Mouse (Mus musculus): ENCODE results near the gene Hist2h2aa1.
"Not testable (repeated sequence)": the region's sequence is repeated elsewhere in the genome, so short reads cannot be mapped to it uniquely, and the experiment has no call there.

Hist2h2aa1 gene

DNA sequence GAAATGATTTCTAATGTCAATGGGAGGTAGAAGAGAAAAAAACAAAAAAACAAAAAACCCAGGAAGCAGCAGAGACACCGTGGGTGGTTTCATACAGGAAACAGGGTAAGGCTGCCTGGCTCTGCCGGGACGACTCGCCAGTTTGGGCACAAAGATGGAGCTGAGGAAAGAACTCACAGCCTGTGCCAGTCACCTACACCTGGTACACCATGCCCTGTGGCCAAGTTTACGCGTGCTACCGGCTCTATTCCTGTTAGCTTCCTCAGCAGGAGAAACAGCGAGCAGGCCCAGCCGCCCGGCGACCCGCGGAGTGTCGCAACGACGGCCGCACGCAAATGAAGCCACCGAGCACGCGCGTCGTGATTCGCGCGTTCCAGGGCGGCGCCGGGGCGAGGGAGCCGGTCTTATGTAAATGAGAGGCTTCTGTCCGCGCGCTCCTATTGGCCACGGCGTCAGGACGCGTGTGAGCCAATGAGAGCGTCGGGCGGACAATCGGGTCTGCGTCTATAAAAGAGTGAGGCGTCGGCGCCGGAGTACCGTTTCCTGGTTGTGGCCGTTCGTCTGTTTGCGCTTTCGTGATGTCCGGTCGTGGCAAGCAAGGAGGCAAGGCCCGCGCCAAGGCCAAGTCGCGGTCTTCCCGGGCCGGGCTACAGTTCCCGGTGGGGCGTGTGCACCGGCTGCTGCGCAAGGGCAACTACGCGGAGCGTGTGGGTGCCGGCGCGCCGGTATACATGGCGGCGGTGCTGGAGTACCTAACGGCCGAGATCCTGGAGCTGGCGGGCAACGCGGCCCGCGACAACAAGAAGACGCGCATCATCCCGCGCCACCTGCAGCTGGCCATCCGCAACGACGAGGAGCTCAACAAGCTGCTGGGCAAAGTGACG, at the start of gene Hist2h2aa1:
Gene Hist2h2aa1, plus strand, starts transcription at position 495 of the 884 bp plus-strand sequence.
- peak; percentile 90 for DNase-seq

DNA sequence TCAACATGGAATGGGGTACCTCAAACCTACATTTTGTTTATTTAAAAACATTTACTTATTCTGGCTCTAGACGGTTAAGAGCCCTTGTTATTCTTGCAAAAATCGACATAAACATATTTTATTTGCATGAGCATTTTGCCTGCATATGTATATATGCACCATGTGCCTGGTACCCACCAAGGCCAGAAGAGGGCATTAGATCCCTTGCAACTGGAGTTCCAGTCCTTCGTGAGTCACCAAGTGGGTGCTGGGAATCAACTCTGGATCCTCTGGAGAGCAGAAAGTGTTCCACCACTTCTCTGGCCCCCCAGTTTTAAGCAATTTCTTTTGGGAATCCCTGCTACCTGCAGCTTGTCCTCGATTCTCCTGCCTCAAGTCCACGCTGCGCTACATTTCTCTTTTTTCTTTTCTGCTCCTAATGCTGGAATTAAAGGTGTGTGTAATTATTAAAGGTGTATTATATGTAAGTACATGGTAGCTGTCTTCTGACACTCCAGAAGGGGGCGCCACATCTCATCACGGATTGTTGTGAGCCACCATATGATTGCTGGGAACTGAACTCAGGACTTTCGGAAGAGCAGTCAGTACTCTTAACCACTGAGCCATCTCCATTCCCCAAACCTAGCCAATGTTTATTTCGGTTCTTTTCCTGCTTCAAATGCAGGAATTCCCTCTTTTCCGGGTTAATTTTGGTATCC, 49.5 kb upstream of the Hist2h2aa1 start:
- DNase-seq = no peak

DNA sequence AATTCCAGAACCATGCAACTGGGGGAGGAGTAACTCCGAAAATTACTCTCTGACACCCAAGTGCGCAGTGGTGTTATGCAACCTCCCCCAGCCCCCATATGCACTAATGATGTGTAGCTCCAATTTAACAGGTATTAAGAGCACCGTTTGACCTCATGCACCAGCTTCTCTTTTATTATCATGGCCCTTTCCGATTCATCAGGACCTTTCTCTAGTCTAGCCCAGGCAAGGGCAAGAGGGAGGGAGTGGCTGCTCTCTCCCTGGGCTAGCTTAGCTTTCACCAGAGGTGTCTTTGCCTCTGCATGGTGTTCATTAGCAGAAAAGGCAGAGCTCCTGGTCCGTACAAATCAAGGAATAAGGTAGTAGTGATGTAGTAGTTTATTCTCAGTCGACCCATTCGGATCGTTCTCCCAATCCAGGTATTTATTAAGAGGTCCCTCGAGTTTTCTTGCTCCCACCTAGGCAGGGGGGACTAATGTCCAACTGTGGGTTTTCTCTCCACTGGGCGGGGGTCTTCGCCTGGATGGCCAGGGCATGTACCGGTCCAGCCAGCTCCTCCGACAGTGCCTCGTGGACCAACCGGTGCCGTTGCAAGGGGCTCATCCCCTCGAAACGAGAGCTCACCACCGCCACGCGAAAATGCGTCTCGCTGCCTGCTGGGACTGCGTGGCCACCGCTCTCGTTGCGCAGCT, 48.7 kb upstream of the Hist2h2aa1 start:
- no peak for DNase-seq

DNA sequence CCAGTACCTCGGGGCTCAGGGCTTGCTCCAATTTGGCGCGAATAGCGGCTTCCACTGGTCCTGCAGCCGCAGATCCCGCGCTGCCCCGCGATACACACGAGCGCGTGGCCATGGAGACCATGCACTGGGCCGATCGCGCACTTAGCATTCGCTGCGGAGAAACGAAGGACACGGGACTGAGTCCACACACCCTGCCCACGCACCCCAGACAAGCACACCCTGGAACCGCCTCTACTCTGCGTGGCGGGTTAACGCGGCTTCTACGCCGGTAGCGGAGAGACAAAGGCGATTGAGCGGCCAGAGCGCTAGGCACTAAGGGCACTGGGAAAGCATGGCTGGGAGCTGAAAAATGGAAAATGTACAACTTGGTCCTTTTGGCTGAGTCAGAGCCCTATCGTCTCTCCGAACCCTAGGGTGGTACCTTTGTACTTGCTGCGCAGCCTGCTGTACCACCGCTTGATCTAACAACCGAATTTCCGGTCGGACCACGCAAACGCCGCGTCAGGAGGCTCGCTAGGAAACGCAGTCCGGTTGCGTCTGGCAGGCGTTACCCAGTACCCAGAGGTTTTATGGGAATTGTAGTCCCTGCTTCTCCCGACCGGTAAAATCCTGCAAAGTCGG, 48.1 kb upstream of the Hist2h2aa1 start:
- peak; percentile 92 for DNase-seq

DNA sequence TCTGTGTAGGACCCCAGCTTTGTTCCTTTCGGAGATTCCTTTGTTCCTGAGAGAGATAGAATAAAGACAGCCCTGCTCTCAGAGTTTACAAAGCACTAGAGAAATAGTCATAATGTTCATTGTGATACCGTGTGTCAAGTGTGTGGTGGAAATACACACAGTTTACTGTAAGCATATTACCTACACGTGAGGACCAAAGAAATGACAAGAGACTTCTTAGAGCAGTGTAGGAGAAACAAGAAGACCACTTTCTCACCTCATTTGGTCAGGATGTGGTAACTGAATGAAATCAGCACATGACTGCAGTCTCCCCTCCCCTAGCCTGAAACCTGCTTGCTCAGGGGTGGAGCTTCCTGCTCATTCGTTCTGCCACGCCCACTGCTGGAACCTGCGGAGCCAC, 47.1 kb upstream of the Hist2h2aa1 start:
- no peak for DNase-seq

DNA sequence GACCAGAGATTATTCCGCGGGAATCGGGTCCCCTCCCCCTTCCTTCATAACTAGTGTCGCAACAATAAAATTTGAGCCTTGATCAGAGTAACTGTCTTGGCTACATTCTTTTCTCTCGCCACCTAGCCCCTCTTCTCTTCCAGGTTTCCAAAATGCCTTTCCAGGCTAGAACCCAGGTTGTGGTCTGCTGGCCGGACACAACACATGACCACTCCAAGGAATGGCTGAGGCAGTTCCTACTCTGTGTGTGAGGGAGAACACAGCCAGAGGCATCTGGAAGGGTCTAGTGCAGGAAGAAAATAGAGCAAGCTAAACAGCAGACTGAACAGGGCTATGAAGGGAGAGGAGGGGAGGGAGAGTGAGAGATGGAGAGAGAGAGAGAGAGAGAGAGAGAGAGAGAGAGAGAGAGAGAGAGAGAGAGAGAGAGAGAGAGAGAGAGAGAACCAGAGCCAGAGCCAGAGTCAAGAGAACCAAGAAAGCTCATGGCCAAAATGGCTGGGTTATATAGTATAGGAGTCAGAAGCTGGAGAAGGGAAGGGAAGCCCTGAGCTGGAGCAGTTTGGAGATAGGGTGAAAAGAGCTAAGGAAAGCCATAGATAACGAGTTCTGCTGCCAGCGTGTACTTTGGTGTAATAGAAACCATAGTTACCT, 46.6 kb upstream of the Hist2h2aa1 start:
- DNase-seq = not testable (repeated sequence)

DNA sequence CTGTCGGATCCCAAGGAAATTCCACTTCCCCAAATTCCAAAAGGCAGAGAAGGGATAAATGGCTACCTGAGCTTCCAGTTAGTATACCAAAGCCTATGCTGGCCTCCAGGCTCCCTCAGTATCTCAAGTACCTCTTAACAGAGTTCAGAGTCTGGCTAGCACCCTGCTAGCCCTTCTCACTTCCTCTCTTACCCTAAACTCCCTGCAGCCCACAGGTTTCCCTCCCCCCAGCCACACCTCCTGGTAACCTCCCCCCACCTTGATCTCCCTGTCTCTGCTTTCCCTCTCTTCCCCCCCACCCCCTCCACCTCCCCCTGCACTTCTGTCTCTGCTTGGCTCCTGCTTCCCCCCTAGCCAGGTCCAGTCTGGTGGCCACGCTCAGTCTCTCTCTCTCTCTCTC, 45.6 kb upstream of the Hist2h2aa1 start:
- no peak for DNase-seq

DNA sequence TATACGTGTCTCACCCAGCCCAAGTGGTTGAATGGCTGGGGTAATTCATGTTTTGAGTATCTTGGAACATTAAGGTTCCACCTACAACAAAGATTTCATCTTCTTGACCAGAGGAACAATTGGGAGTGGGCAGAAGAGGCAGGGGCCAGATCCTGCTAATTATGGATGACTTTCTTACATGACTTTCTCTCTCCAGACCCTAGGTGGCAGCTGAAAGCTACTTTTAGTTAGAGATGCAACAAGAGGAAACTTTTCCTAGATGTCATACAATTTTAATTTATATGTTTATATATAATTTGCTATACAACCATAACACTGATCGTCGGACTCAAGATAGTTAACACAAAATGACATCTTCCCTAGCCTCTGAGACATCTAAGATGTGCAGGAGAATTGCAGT, 37.5 kb upstream of the Hist2h2aa1 start:
- no peak for DNase-seq

DNA sequence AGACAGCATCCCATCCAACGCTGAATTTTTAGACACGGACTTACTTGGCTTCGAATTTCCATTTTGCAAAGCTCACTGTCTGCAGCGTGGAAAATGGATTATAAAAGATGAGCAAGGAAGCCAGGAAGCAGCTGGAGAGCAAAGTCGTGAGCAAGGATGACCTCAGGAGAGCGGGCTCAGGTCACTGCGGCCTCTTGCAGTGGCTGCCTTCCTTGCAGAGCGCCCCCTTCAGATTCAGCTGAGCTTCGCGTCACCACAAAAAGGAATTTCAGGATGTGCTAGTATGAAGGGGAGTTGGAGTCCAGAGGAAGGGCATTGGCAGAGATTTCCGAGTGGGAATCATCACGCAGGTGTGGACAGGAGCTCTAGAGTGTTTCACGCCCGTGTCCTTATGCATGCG, 36.1 kb upstream of the Hist2h2aa1 start:
- DNase-seq = no peak

DNA sequence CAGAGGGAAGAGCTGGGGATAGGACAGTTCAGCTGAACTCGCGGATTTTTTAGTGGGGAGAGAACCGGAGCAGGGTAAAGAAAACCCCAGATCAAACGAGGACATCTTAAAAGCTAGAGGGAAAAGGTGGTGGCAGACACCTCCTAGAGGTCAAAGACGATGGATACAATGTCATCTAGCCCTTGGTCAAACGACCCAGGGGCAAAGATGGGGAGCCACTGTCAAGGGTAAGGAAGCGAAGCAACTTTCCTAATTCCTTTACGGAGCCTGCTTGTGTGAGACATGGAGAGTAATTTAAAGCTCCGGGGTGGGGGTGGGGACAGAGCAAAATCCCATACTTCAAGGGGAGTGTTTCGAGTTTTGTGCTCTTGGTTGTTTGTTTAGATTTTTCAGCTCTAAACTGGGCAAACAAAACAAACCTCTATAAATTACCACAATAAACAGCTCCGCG, 26.1 kb upstream of the Hist2h2aa1 start:
- peak; percentile 40 for DNase-seq

DNA sequence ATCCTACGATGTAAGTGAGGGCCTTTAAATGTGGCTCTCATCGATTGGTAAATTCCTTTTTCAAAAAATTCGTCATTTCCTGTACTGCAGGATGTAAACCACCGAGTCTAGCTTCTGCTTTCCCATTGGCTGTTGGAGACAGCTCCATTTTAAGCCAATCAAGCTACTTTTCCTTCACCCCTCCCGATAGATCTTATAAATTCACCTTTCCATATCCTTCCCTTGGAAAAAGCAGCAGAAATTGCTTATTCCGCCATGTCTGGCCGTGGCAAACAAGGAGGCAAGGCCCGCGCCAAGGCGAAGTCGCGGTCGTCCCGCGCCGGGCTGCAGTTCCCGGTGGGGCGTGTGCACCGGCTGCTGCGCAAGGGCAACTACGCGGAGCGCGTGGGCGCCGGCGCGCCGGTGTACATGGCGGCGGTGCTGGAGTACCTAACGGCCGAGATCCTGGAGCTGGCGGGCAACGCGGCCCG, 25.6 kb upstream of the Hist2h2aa1 start, which contains the start of the genes Bola1 and Hist2h2ab:
Gene Bola1, minus strand, starts transcription at position 49 of the 470 bp plus-strand sequence.
Gene Hist2h2ab, plus strand, starts transcription at position 205 of the 470 bp plus-strand sequence.
- peak; percentile 83 for DNase-seq

DNA sequence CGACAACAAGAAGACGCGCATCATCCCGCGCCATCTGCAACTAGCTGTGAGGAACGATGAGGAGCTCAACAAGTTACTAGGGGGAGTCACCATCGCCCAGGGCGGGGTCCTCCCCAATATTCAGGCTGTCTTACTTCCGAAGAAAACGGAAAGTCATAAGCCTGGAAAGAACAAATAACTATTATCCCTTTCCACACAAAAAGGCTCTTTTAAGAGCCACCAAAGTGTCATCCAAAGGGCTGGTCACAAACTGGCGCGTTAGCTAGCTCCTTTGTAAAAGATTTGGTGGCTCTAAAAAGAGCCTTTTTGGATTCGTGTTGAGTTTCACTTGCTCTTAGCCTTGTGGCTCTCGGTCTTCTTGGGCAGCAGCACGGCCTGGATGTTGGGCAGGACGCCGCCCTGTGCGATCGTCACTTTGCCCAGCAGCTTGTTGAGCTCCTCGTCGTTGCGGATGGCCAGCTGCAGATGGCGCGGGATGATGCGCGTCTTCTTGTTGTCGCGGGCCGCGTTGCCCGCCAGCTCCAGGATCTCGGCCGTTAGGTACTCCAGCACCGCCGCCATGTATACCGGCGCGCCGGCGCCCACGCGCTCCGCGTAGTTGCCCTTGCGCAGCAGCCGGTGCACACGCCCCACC, 25.0 kb upstream of the Hist2h2aa1 start:
- not testable (repeated sequence) for DNase-seq

DNA sequence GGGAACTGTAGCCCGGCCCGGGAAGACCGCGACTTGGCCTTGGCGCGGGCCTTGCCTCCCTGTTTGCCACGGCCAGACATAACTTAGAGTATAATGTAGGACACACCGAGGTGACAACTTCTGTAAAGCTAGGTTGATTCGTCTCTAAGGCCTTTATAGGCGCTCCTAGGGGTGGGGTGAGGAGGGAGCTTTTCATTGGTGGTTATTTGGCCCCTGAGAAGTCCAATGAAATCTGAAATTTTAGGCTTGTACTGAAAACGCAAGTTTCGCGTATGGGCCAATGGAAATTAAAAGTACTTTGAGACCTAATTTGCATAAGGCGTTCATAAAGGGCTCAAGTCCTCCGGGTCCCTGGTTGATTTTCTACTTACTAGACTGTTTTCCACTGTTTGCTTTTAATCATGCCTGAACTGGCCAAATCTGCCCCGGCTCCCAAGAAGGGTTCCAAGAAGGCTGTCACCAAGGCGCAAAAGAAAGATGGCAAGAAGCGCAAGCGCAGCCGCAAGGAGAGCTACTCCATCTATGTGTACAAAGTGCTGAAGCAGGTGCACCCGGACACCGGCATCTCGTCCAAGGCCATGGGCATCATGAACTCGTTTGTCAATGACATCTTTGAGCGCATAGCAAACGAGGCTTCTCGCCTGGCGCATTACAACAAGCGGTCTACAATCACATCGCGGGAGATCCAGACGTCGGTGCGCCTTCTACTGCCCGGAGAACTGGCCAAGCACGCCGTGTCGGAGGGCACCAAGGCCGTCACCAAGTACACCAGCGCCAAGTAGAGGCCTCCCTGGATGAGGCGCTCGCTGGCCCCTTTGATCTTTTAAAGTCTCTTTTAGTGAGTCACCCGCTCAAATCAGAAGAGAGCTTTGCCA, 24.3 kb upstream of the Hist2h2aa1 start, which contains the start of the genes Hist2h2ac and Hist2h2be:
Gene Hist2h2ac, minus strand, starts transcription at position 116 of the 875 bp plus-strand sequence.
Gene Hist2h2be, plus strand, starts transcription at position 355 of the 875 bp plus-strand sequence.
- peak; percentile 92 for DNase-seq

DNA sequence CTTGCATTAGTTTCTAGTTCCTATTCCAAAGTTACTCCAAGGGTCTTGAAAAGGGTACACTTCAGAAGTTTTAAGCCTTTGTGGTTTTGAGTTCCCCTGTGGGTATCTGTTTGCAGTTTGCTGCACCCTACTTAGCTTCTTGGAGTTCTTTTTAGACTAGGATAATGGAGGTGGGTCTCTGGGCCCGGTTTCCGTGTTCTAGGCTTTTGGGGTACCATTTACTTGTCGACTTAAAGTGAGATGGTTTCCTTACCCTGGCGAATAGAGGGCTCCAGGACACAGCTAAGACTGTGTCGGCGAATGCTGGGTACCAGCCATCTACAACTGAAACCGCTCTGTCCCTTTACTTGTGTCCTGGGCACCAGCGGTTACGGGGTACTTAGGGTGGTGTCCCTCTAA, 23.7 kb upstream of the Hist2h2aa1 start:
- DNase-seq = no peak

DNA sequence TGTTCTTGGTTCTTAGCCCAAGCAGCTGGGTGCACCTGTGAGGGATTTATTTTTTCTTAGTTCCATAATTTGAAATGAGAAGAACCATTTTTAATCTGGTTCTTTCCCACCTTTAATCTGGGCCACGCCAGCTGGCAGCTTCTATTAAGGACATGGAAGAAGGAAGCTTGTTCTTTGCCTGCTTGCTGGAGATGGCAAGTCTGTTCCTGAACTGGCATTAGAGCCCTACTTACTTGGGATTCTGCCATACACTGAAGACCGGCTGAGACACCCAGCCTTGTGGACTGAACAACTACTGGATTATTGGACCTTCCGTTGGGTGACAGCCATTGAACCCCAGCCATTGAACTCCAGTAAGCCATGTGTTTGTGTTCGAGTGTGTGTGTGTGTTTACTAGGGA, 22.5 kb upstream of the Hist2h2aa1 start:
- DNase-seq = no peak

DNA sequence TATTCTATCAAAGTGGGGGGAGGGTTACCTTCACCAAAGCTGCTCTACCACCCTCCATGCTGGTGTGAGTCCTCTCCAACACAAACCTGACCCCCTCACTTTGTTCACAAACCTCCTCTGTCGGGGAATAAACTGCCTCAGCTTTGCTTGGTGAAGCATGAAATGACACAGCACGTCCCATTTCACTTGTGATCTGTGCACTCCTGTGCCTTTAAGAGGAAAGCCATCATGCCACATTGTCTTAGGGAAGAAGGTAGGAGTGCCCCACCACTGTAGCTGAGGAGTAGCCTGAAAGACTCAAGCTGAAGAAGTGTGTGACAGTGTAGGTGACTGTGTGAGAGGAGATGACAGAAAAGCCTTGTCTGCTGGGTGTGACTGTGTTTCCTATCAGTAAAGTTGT, 19.9 kb upstream of the Hist2h2aa1 start:
- no peak for DNase-seq

DNA sequence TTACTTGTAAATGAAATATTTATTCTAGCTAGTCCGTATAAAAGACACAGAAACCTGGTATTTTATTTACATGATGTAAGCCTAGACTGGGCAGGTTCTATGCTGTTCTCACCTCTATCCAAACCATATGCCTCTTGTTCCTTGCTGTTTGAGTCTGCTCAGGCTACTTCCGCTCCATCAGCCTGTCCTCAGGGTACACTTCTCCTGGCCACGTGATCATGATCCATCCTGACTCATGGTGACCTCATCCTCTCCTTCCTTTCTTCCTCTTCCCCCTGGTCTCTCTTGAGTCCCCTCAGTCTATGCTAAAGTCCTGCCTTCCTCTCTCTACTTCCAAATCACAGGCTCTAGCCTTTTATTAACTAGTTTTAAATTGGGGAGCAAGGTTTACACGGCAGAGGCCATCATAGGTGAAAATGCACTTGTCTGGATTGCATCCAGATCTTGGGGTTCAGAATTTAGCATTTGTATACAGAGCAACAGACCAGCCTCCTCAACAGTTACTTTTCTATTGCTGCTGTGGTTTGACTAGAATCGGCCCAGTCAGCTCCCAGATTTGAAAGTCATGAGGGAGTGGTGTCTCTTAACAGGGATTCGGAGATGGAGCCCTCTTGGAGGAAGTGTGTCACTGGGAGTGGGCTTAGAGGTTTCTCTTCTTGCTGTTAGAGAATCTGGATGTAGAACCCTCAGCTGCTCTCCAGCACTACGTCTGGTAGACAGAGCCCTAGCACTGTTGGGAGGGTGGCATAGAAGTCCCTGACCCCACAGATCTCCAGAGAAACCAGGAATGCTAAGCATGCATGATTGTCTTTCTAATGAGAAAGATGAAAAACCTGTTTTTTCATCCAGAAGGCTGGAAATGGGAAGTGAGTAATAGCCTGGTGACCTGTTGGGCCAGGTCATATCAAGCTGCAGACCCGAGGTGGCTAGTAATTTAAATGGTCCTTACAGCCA, 18.3 kb upstream of the Hist2h2aa1 start:
- DNase-seq = no peak

DNA sequence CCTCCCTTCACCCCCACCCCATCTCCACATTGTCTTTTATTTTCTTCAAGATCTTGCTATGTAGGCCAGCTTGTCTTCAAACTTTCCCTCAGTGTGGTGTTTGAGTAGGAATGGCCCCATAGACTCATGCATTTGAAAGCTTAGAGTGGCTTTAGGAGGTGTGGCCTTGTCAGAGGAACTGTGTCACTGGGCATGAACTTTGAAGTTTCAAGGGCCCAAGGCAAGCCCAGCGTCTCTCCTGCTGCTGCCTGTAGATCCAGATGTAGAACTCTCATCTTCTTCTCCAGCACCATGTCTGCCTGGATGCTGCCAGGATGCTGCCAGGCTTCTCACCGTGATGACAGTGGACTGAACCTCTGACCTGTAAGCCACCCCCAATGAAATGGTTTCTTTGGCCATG, 16.5 kb upstream of the Hist2h2aa1 start:
- no peak for DNase-seq

DNA sequence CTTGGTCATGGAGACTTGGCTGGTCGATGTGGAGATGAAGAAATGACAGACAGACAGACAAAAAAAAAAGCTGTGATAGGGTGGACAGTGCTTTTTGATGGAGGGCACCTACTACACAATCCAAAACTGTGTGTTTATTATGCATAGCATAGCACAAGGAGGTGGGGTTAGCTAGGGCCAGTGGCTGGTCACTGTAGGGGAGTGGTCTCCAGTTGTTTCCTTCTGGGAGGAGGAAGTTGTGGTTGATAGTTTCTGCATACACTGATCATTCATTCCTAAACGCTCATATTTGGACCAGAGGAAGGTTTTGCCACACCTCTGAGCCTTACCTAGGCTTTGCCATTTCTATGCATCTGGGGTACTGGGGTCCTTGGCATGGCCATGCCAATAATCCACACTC, 14.9 kb upstream of the Hist2h2aa1 start:
- no peak for DNase-seq
